Mouse (Mus musculus) frontal cortex, postnatal 36 days (tissue): ENCODE data around the gene Slamf8.

Source experiments
- DNase-seq, 2 experiments: peaks; one replicate each; pipeline ENCODE4 v3.0.0; 2022; ENCODE audit warnings: low spot score in 2 of 2

Gene Slamf8

GRCm38 (mm10) chr1:172590385-172590784, at the start of gene Slamf8:
Gene Slamf8 (minus strand): TSS chr1:172590568.
- DNase-seq: peak in 1 of 2 experiments; percentile 17

- DNase-seq: no peak
These were observed 48.4 kb upstream of the Slamf8 start for GRCm38 (mm10) chr1:172638781-172639180.

GRCm38 (mm10) chr1:172637801-172638200, 47.4 kb upstream of the Slamf8 start:
- no peak for DNase-seq

GRCm38 (mm10) chr1:172636266-172636665, 45.9 kb upstream of the Slamf8 start:
- no peak for DNase-seq

GRCm38 (mm10) chr1:172635258-172635657, 44.9 kb upstream of the Slamf8 start:
- no peak for DNase-seq

- DNase-seq: no peak
These were observed 43.8 kb upstream of the Slamf8 start for GRCm38 (mm10) chr1:172634136-172634535.

GRCm38 (mm10) chr1:172632451-172633326, 42.3 kb upstream of the Slamf8 start, which contains the start of gene Dusp23:
Gene Dusp23 (minus strand): TSS chr1:172632962.
- peak; percentile 92 to 93 for DNase-seq

GRCm38 (mm10) chr1:172631721-172632120, 41.4 kb upstream of the Slamf8 start:
- no peak for DNase-seq

GRCm38 (mm10) chr1:172629831-172630230, 39.5 kb upstream of the Slamf8 start:
- no peak for DNase-seq

GRCm38 (mm10) chr1:172626306-172626705, 35.9 kb upstream of the Slamf8 start:
- DNase-seq: no peak

GRCm38 (mm10) chr1:172624081-172624480, 33.7 kb upstream of the Slamf8 start:
- DNase-seq: no peak

GRCm38 (mm10) chr1:172623599-172623998, 33.2 kb upstream of the Slamf8 start:
- DNase-seq: no peak

- DNase-seq: peak; percentile 57 to 66
These were observed 28.9 kb upstream of the Slamf8 start for GRCm38 (mm10) chr1:172619235-172619634.

- DNase-seq: no peak
These were observed 27.8 kb upstream of the Slamf8 start for GRCm38 (mm10) chr1:172618141-172618540.

- DNase-seq: no peak
These were observed 27.2 kb upstream of the Slamf8 start for GRCm38 (mm10) chr1:172617365-172618076.

GRCm38 (mm10) chr1:172616537-172617300, 26.4 kb upstream of the Slamf8 start:
- peak in 1 of 2 experiments; percentile 18 for DNase-seq

GRCm38 (mm10) chr1:172615412-172615811, 25.0 kb upstream of the Slamf8 start:
- DNase-seq: no peak

- DNase-seq: no peak
These were observed 24.3 kb upstream of the Slamf8 start for GRCm38 (mm10) chr1:172614654-172615053.

- no peak for DNase-seq
These were observed 22.4 kb upstream of the Slamf8 start for GRCm38 (mm10) chr1:172612745-172613144.

- DNase-seq: no peak
These were observed 20.9 kb upstream of the Slamf8 start for GRCm38 (mm10) chr1:172611304-172611703.

- no peak for DNase-seq
These were observed 12.0 kb upstream of the Slamf8 start, which contains the start of gene Fcrl6 for GRCm38 (mm10) chr1:172602326-172602725. Gene Fcrl6 (minus strand): TSS chr1:172602551.

GRCm38 (mm10) chr1:172594495-172594894, 4.1 kb upstream of the Slamf8 start:
- DNase-seq: peak; percentile 28 to 61
